Mouse (Mus musculus) heart, postnatal 0 days (tissue): ENCODE results near the gene Slc16a5. TPM values are rescaled to one million over a fixed set of nuclear protein-coding genes. Genes with fewer than 3 reads are reported as not detected.

Experiments used
- ATAC-seq: fragments of 200-750 bp; cut with Nextera tagmentation; 2 replicates; pipeline ENCODE4 v1.8.0; 2017; ENCODE audit warnings: low read depth, moderate number of reproducible peaks, moderate library complexity; ENCODE audit not compliant: insufficient read depth
- DNase-seq: peaks from one replicate; pipeline ENCODE4 v3.0.0-alpha.2; 2016; ENCODE audit warnings: low spot score
- H3K27ac ChIP-seq: fragments of 300-500 bp; sonication (generic); 2 replicates; pipeline ENCODE4 v1.5.1; 2014; ENCODE audit warnings: low read depth, mild to moderate bottlenecking
- H3K27me3 ChIP-seq: fragments of 300-500 bp; sonication (generic); 2 replicates; pipeline ENCODE4 v1.6.1; 2014; ENCODE audit warnings: low read length, mixed read lengths; ENCODE audit not compliant: control insufficient read depth, insufficient read depth
- H3K36me3 ChIP-seq: fragments of 300-500 bp; sonication (generic); replicated peaks from 2 replicates; pipeline ENCODE4 v1.6.1; 2014; ENCODE audit warnings: low read length, mixed read lengths; ENCODE audit not compliant: control insufficient read depth, insufficient read depth
- H3K4me1 ChIP-seq: fragments of 300-500 bp; sonication (generic); 2 replicates; pipeline ENCODE4 v1.6.1; 2014; ENCODE audit warnings: antibody characterized with exemption; ENCODE audit not compliant: control insufficient read depth, insufficient read depth
- H3K4me2 ChIP-seq: fragments of 300-500 bp; sonication (generic); 2 replicates; pipeline ENCODE4 v1.6.1; 2014; ENCODE audit warnings: low read depth, mild to moderate bottlenecking, low read length, moderate library complexity
- H3K4me3 ChIP-seq: fragments of 300-500 bp; sonication (generic); 2 replicates; pipeline ENCODE4 v1.5.1; 2014; ENCODE audit warnings: low read depth, low read length
- H3K9ac ChIP-seq: fragments of 300-500 bp; sonication (generic); replicated peaks from 2 replicates; pipeline ENCODE4 v1.6.1; 2014; ENCODE audit warnings: low read depth, low read length, mixed read lengths
- H3K9me3 ChIP-seq: fragments of 300-500 bp; sonication (generic); replicated peaks from 2 replicates; pipeline ENCODE4 v1.6.1; 2016; ENCODE audit warnings: low read length; ENCODE audit not compliant: control insufficient read depth
- CTCF ChIP-seq: IDR thresholded peaks from 2 replicates; pipeline ENCODE4 v1.5.1; 2016; ENCODE audit warnings: antibody characterized with exemption, control low read depth, low read depth
- EP300 ChIP-seq: IDR thresholded peaks from 2 replicates; pipeline ENCODE4 v1.6.1; 2016; ENCODE audit warnings: antibody characterized with exemption, low read depth
- WGBS: fragments of 180-500 bp; shearing (Covaris S2); extraction: QIAGEN DNeasy Blood & Tissue Kit; methylation state at CpG from one replicate; pipeline ENCODE4 v1.1.7; 2014; 5-methylcytosine and 5-hydroxymethylcytosine counted together
- polyA plus RNA-seq: library from polyadenylated mRNA; unstranded; fragments of >200 nt; fragmentation: Nextera tagmentation; extraction: Ambion mirVana; gene quantifications from 2 replicates; pipeline ENCODE4 v1.2.1, GENCODE M21; 2015
- total RNA-seq: library from RNA; depleted of rRNA; stranded (reverse); fragments of >200 nt; gene quantifications from 2 replicates; pipeline ENCODE4 v1.2.3, GENCODE M21; 2014; ENCODE audit warnings: low replicate concordance

Slc16a5 gene
- total and polyA plus RNA-seq, 2 experiments from 2014 or later = 0.11 to 0.99 TPM

DNA sequence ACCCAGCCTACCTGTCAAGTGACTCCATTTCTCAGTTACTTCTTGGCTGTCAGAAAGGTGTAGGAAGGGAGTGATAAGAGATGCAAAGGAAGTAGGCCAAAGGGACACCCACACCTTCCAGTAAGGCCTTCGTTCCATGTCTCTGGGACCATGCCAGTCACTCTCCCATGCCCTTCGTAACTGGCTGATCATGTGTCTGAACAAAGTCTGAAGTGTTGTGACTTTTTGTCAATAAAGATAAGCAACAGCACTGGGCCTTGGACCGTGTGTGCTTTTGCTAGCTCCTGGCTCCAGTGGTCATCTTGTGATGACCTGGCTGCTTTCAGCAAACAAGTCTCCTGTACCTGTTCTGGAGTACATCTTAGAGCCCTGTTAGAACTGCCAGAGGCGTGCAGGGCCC, 29.5 kb upstream of the Slc16a5 start:
- DNase-seq = no peak
- 69% methylated on average over 4 of the region's 4 CpGs for WGBS
- Histone ChIP-seq H3K9ac (no peak overlapping the region), H3K27me3 (no peaks in the 10 kb centered on the region), H3K36me3 (peaks cover 37% of the 10 kb centered on the region), H3K9me3 (no peaks in the 10 kb centered on the region), H3K4me1 (peaks cover 7% of the 10 kb centered on the region; the same call in 1 of the 2 replicates), H3K4me2 (no peak overlapping the region), H3K4me3 (no peak overlapping the region), H3K27ac (no peak overlapping the region)
- ATAC-seq = no peak
- no peak for TF ChIP-seq CTCF
- TF ChIP-seq EP300 = no peak

- DNase-seq (no peak), ATAC-seq (no peak)
- H3K27ac ChIP-seq = no peak overlapping the region
- H3K4me3 ChIP-seq = no peak overlapping the region
- no peak overlapping the region for H3K9ac ChIP-seq
- H3K4me1 ChIP-seq = peaks cover 7% of the 10 kb centered on the region; the same call in 1 of the 2 replicates
- WGBS = 83% methylated on average over 6 of the region's 6 CpGs
- H3K9me3 ChIP-seq = no peaks in the 10 kb centered on the region
- no peaks in the 10 kb centered on the region for H3K27me3 ChIP-seq
- TF ChIP-seq CTCF (no peak), EP300 (no peak)
- H3K36me3 ChIP-seq = peaks cover 37% of the 10 kb centered on the region
- H3K4me2 ChIP-seq = no peak overlapping the region
Observed at GRCm38 (mm10) chr11:115433342-115433741, 28.9 kb upstream of the Slc16a5 start.

- H3K9ac ChIP-seq = peak overlapping the region; percentile 29; the same call in 1 of the 2 replicates
- TF ChIP-seq EP300 (no peak), CTCF (no peak; the same call in 1 of the 2 replicates)
- peaks cover 20% of the 10 kb centered on the region for H3K36me3 ChIP-seq
- DNase-seq (no peak), ATAC-seq (peak; percentile 47; the same call in 1 of the 2 replicates)
- no peak overlapping the region for H3K27ac ChIP-seq
- WGBS = 12% methylated on average over 31 of the region's 31 CpGs
- no peaks in the 10 kb centered on the region for H3K9me3 ChIP-seq
- H3K27me3 ChIP-seq = no peaks in the 10 kb centered on the region
- peaks cover 7% of the 10 kb centered on the region; the same call in 1 of the 2 replicates for H3K4me1 ChIP-seq
- H3K4me3 ChIP-seq = peak overlapping the region; percentile 31
- H3K4me2 ChIP-seq = peak overlapping the region; percentile 55
Observed at GRCm38 (mm10) chr11:115435596-115436337, 26.5 kb upstream of the Slc16a5 start.

- Histone ChIP-seq H3K27me3 (no peaks in the 10 kb centered on the region), H3K4me1 (peaks cover 7% of the 10 kb centered on the region; the same call in 1 of the 2 replicates), H3K4me2 (no peak overlapping the region), H3K36me3 (0 out of 2 replicates have a peak, but pooled peaks cover 2% of the 10 kb centered on the region), H3K9me3 (no peaks in the 10 kb centered on the region), H3K4me3 (no peak overlapping the region), H3K27ac (no peak overlapping the region), H3K9ac (no peak overlapping the region)
- TF ChIP-seq EP300 = no peak
- no peak for TF ChIP-seq CTCF
- DNase-seq (no peak), ATAC-seq (no peak)
- 66% methylated on average over 5 of the region's 5 CpGs for WGBS
Observed at GRCm38 (mm10) chr11:115437571-115438122, 24.6 kb upstream of the Slc16a5 start.

DNA sequence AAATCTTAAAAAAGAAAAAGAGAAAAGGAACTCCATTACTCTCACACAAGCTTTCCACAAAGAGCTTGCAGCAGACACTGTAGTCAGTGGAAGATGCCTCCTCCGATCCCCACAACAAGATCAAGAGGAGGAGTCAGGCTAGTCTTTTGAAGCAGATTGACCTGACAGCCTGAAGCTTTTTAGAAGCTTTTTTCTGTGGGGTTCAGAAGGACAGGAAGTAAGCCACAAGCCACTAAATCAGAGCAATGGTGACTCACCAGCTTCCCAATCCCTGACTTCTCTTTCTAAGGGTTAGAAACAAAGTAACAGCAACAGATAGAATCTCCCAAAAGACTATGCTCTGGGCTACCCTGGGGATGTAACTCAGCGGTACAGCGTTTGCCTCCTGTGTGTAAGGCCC, 22.9 kb upstream of the Slc16a5 start:
- TF ChIP-seq EP300 = no peak
- no peak for TF ChIP-seq CTCF
- Histone ChIP-seq H3K9me3 (no peaks in the 10 kb centered on the region), H3K4me3 (no peak overlapping the region), H3K27ac (no peak overlapping the region), H3K4me1 (peaks cover 7% of the 10 kb centered on the region; the same call in 1 of the 2 replicates), H3K9ac (no peak overlapping the region), H3K4me2 (no peak overlapping the region), H3K27me3 (no peaks in the 10 kb centered on the region), H3K36me3 (no peaks in the 10 kb centered on the region)
- DNase-seq (no peak), ATAC-seq (no peak)
- WGBS = 83% methylated on average over 3 of the region's 3 CpGs
